Mouse (Mus musculus) liver, embryonic 16.5 days (tissue): ENCODE results near the gene Fam186a. TPM values are rescaled to one million over a fixed set of nuclear protein-coding genes. Genes with fewer than 3 reads are reported as not detected.
A peak's percentile ranks its signal among the peaks of the same experiment; 100 is the strongest.
"Not testable (repeated sequence)": the region's sequence is repeated elsewhere in the genome, so short reads cannot be mapped to it uniquely, and the experiment has no call there.

Source experiments
- ATAC-seq: fragments of 200-750 bp; cut with Nextera tagmentation; 2 replicates; pipeline ENCODE4 v1.8.0; 2017; ENCODE audit warnings: low read depth, mild to moderate bottlenecking, moderate number of reproducible peaks, moderate library complexity
- H3K27ac ChIP-seq: fragments of 300-500 bp; sonication (generic); 2 replicates; pipeline ENCODE4 v1.5.1; 2014; ENCODE audit warnings: mild to moderate bottlenecking, low read length
- H3K27me3 ChIP-seq: fragments of 300-500 bp; sonication (generic); 2 replicates; pipeline ENCODE4 v1.6.1; 2014; ENCODE audit warnings: low read depth, low read length, mixed read lengths; ENCODE audit not compliant: control insufficient read depth, insufficient read depth
- H3K36me3 ChIP-seq: fragments of 300-500 bp; sonication (generic); 2 replicates; pipeline ENCODE4 v1.6.1; 2014; ENCODE audit warnings: mild to moderate bottlenecking; ENCODE audit not compliant: control insufficient read depth, insufficient read depth
- H3K4me1 ChIP-seq: fragments of 300-500 bp; sonication (generic); 2 replicates; pipeline ENCODE4 v1.6.1; 2014; ENCODE audit warnings: low read depth, low read length, mixed read lengths; ENCODE audit not compliant: control insufficient read depth
- H3K4me2 ChIP-seq: fragments of 300-500 bp; sonication (generic); 2 replicates; pipeline ENCODE4 v1.6.1; 2014; ENCODE audit warnings: low read depth, low read length, mixed read lengths
- H3K4me3 ChIP-seq: fragments of 300-500 bp; sonication (generic); 2 replicates; pipeline ENCODE4 v1.5.1; 2014; ENCODE audit warnings: low read depth, mild to moderate bottlenecking, low read length
- H3K9ac ChIP-seq: fragments of 300-500 bp; sonication (generic); 2 replicates; pipeline ENCODE4 v1.6.1; 2014; ENCODE audit warnings: low read depth, low read length
- H3K9me3 ChIP-seq: fragments of 300-500 bp; sonication (generic); replicated peaks from 2 replicates; pipeline ENCODE4 v1.6.1; 2016; ENCODE audit warnings: low read length; ENCODE audit not compliant: control insufficient read depth
- WGBS: fragments of 180-500 bp; shearing (Covaris S2); extraction: QIAGEN DNeasy Blood & Tissue Kit; methylation state at CpG from one replicate; pipeline ENCODE4 v1.1.7; 2014; ENCODE audit not compliant: insufficient replicate concordance; 5-methylcytosine and 5-hydroxymethylcytosine counted together
- polyA plus RNA-seq: library from polyadenylated mRNA; unstranded; fragments of >200 nt; fragmentation: Nextera tagmentation; extraction: Ambion mirVana; gene quantifications from 2 replicates; pipeline ENCODE4 v1.2.1, GENCODE M21; 2015

Gene Fam186a
- polyA plus RNA-seq, 1 experiment from 2014 or later = not detected

DNA sequence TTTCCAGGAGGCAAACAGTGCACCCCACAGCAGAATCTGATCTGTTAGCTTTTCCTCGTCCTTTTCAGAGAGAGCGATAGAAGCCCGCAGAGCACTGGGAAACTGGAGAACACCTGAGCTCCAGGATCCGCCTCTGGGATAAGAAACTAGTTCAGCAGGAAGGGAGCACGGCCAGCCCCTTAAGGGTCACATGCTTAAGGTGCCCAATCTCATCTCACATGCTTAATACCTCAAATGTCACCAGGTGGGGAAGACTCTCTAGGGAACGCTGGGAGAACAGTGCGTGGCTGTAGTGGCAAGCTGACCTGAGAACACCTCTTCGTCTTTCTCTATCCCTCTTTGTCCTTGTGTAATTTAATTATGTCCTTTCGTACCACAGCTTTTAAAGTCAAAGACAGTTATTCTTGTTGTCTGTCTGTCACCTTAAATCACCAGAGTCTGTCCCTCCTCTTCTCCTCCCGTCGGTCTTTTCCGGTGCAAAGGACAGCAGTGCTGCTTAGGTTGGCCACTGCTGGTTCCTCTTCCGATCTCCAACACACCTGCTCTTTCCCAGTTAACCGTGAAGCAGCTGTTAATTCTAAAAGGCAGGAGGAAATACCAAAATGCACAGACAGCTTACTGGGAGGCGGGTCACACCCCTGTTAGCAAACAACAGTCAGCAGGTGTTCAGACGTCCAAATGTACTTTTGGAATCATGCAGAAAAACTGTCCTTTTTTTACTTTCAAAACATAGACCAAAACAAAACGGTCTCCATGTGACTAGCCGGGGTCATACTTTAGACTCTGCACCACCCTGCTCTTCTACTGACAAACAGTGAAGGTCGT lies 76.2 kb downstream of the Fam186a start:
- H3K9ac ChIP-seq = peak overlapping the region; percentile 18; the same call in 1 of the 2 replicates
- H3K4me3 ChIP-seq = peak overlapping the region; percentile 9
- H3K4me2 ChIP-seq = peak overlapping the region; percentile 38
- peak; percentile 73 for ATAC-seq
- WGBS = 29% methylated on average over 19 of the region's 19 CpGs
- no peaks in the 10 kb centered on the region for H3K4me1 ChIP-seq
- H3K27me3 ChIP-seq = no peaks in the 10 kb centered on the region
- no peaks in the 10 kb centered on the region for H3K9me3 ChIP-seq
- no peaks in the 10 kb centered on the region for H3K36me3 ChIP-seq
- peak overlapping the region; percentile 80 for H3K27ac ChIP-seq

DNA sequence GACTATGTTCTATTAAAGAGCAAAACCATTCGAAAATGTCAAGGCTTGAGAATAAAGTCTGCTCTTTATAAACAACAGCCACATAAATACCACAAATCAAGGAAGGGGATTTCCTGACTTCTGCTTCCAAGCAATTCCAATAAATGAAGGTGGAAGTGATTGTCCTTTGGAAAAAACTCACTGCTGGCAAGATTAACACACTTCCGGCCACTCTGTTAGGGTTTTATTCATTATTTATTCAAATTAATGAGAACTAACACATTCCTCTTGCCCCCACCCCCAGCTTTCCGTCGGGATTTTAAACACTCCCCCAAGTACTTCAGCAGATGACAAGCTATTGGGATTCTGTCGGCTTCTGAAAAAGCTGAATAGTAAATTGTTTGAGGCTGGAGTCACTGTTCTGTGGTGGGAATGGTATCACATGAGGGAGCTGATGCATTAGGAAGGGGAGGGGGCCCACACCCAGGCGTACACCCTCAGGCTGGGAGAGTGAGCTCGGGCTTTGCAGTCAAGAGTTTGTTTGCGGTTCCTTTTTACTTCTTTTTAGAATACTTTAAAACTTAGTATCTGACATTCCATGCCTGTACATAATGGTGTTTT lies 77.5 kb downstream of the Fam186a start:
- ATAC-seq = no peak

DNA sequence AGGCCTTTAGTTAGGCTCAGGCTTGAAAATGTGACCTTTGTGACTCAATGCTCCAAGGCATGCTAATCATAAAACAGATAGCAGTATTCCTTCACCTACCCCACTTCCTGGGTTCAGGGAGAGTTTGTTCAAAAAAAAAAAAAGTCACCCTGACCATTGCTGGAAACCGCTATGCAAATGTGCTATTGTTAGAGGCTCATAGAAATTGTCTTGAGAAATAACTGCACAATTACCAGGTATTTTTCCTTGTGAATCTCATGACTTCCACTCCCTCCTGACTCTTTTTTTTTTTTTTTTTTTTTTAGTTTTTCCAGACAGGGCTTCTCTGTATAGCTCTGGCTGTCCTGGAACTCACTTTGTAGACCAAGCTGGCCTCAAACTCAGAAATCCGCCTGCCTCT lies 79.7 kb downstream of the Fam186a start:
- ATAC-seq, H3K9me3 ChIP-seq, H3K4me3 ChIP-seq, H3K27ac ChIP-seq, H3K4me1 ChIP-seq, H3K4me2 ChIP-seq, H3K36me3 ChIP-seq, H3K27me3 ChIP-seq, H3K9ac ChIP-seq: not testable (repeated sequence)
- WGBS = 51% methylated on average over 2 of the region's 2 CpGs

More for the DNA sequence above, 77.5 kb downstream of the Fam186a start:
- no peak overlapping the region for H3K9ac ChIP-seq
- H3K36me3 ChIP-seq = no peaks in the 10 kb centered on the region
- no peak overlapping the region for H3K27ac ChIP-seq
- no peaks in the 10 kb centered on the region for H3K27me3 ChIP-seq
- WGBS = 34% methylated on average over 8 of the region's 8 CpGs
- H3K4me3 ChIP-seq = no peak overlapping the region
- H3K4me1 ChIP-seq = no peaks in the 10 kb centered on the region
- no peaks in the 10 kb centered on the region for H3K9me3 ChIP-seq
- no peak overlapping the region for H3K4me2 ChIP-seq

DNA sequence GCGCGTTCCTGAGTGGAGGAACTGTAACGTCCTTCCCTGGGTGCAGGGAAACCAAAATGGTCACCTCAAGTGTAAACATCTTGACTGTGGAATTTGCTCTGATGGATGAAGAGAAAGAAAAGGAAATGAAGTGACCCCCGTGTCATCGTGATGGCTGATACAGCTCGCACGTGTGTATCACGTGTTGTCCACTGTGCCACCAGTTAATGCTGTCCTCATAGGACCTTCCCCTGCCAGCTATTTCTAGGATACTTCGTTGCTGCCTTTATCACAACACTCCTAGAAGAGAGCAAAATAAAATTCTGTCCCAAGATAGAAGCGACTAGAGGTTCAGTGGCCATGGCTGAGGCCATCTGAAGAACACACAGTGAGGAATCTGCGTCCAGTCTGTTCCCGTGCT lies 82.8 kb downstream of the Fam186a start:
- 69% methylated on average over 12 of the region's 12 CpGs for WGBS
- no peak overlapping the region for H3K27ac ChIP-seq
- H3K9me3 ChIP-seq = no peaks in the 10 kb centered on the region
- H3K4me2 ChIP-seq = no peak overlapping the region
- no peak overlapping the region for H3K4me3 ChIP-seq
- no peaks in the 10 kb centered on the region for H3K36me3 ChIP-seq
- H3K27me3 ChIP-seq = no peaks in the 10 kb centered on the region
- H3K4me1 ChIP-seq = no peaks in the 10 kb centered on the region
- H3K9ac ChIP-seq = no peak overlapping the region
- ATAC-seq = no peak

DNA sequence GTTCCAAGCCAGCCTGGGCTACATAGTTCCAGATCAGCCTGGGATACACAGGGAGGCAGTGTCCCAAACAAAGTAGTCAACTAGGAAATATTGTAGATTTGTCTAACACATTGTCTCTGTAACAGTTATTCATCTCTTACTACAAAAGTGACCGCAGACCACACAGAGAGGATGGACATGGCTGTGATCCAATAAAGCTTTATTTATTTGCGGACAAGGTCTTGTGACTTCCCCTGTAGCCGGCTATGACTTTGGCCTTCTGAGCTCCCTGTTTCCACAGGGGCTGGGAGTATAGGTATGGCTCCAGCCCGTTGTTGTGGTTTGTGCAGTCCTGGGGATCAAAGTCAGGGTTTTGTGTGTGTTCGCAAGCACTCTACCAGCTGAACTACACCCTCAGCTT lies 88.3 kb downstream of the Fam186a start:
- H3K27me3 ChIP-seq = peaks cover 6% of the 10 kb centered on the region; the same call in 1 of the 2 replicates
- no peak overlapping the region for H3K27ac ChIP-seq
- no peak overlapping the region for H3K9ac ChIP-seq
- peak; percentile 7; the same call in 1 of the 2 replicates for ATAC-seq
- no peak overlapping the region for H3K4me2 ChIP-seq
- no peaks in the 10 kb centered on the region; the same call in 1 of the 2 replicates for H3K4me1 ChIP-seq
- H3K4me3 ChIP-seq = no peak overlapping the region
- no peaks in the 10 kb centered on the region for H3K36me3 ChIP-seq
- 70% methylated on average over 5 of the region's 5 CpGs for WGBS
- H3K9me3 ChIP-seq = no peaks in the 10 kb centered on the region

DNA sequence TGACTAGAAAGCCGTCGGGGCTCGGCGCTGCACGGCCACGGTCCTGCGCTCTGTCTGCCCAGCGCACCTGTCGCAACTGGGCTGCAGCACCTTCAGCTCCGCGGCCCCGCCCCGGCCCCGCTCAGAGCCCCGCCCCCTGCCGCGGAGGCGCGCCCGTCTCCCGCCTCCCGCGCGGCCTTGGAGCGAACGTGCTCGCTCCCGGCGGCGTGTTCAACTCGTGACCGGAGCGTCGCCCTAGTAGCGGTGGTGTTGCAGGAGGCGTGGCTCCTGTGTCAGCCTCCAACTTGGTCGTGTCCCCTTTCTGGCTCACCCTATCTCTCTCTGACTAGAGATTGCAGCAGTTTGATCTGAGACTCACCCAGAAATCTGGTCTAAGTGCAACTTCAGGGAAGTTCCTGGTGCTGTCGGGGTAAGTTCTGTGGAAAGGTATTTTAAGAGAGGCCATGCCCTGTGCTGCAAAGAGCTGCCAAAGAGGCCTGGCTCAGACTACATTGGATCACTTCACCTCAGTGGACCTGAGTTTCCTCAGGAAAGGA lies 91.5 kb downstream of the Fam186a start, which contains the start of gene Lima1:
TSS of gene Lima1 (minus strand) at position 123 of the 536 bp plus-strand sequence.
- Histone ChIP-seq H3K36me3 (no peaks in the 10 kb centered on the region), H3K4me1 (no peaks in the 10 kb centered on the region; the same call in 1 of the 2 replicates), H3K9me3 (no peaks in the 10 kb centered on the region), H3K4me2 (peak within 1 kb of the TSS; percentile 60), H3K4me3 (peak within 1 kb of the TSS; percentile 60), H3K9ac (peak within 1 kb of the TSS; percentile 49), H3K27ac (peak within 1 kb of the TSS; percentile 68), H3K27me3 (peaks cover 6% of the 10 kb centered on the region; the same call in 1 of the 2 replicates)
- WGBS = 1% methylated on average over 37 of the region's 38 CpGs
- ATAC-seq = peak; percentile 90

DNA sequence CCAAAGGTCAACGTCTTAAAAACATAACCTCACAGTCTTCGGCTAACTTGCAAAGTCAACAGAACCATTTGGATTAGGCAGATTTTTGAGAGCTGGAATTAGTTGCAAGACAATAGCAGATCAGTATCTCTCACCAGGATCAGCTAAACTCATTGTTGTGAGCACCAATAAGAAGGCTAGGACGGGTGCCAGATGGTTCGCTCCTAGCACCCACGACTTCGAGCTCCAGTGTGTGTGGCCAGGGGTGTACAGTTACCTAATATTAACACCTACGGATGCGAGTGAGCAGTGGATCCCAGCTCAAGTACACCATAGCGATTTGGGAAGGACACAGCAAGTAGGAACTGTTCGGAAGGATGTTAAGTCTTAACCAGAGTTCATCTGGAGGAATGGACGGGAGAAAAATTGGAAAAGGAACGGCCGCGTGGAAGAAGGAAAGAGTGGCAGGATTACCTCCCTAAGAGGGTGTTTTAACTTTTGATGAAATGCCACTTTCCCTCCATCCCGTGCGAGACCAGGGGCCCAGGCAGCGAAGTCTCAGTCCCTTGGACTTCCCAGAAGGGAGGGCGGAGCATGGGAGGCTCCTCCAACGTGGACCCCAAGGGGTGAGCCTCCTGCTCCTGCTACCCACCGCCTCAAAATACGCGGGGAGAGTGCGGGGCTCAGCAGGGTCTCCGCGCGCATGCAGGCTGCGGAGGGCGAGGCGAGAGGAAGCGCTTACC lies 92.1 kb downstream of the Fam186a start:
- Histone ChIP-seq H3K9me3 (no peaks in the 10 kb centered on the region), H3K4me2 (peak overlapping the region; percentile 60), H3K27ac (0 out of 2 replicates have a peak overlapping the region, but pooled peaks have one; percentile 41), H3K9ac (peak overlapping the region; percentile 49), H3K4me1 (no peaks in the 10 kb centered on the region; the same call in 1 of the 2 replicates), H3K36me3 (no peaks in the 10 kb centered on the region), H3K4me3 (peak overlapping the region; percentile 60), H3K27me3 (peaks cover 6% of the 10 kb centered on the region; the same call in 1 of the 2 replicates)
- ATAC-seq = peak; percentile 38
- 5% methylated on average over 30 of the region's 30 CpGs for WGBS

DNA sequence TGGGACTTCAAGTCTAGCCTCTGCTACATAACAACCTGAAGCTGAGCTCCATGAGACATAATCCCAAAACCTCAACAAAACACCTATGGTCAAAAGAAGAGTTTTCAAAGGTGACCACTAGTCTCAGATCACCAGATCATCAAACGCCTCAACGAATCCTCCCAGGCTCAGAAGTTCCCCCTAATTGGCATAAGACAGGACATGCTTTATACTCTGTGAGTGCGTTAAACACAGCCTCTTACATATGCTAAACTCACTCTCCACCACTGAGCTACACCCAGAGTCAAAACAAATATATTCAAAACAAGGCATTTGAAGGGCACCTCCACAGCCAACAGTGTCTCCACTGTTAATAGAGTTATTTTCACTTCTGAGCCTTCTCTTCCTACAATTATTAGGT lies 94.3 kb downstream of the Fam186a start:
- Histone ChIP-seq H3K4me1 (no peaks in the 10 kb centered on the region), H3K9me3 (no peaks in the 10 kb centered on the region), H3K36me3 (no peaks in the 10 kb centered on the region), H3K27ac (no peak overlapping the region), H3K4me2 (no peak overlapping the region), H3K4me3 (no peak overlapping the region), H3K9ac (no peak overlapping the region), H3K27me3 (peaks cover 6% of the 10 kb centered on the region; the same call in 1 of the 2 replicates)
- 65% methylated on average over 3 of the region's 3 CpGs for WGBS
- ATAC-seq = no peak
